Mouse (Mus musculus) heart, embryonic 13.5 days (tissue): ENCODE data around the gene Hspa12b. TPM values are rescaled to one million over a fixed set of nuclear protein-coding genes. Genes with fewer than 3 reads are reported as not detected.
A peak's percentile ranks its signal among the peaks of the same experiment; 100 is the strongest.

Source experiments
- ATAC-seq: fragments of 200-750 bp; cut with Nextera tagmentation; 2 replicates; pipeline ENCODE4 v1.8.0; 2017; ENCODE audit warnings: moderate TSS enrichment; ENCODE audit not compliant: insufficient number of reproducible peaks, low FRiP score, low TSS enrichment; ENCODE audit errors: extremely low read depth
- H3K27ac ChIP-seq: fragments of 300-500 bp; sonication (generic); replicated peaks from 2 replicates; pipeline ENCODE4 v1.5.1; 2015; ENCODE audit warnings: moderate library complexity, mild to moderate bottlenecking, inconsistent platforms
- H3K27me3 ChIP-seq: fragments of 300-500 bp; sonication (generic); replicated peaks from 2 replicates; pipeline ENCODE4 v1.6.1; 2015; ENCODE audit warnings: mild to moderate bottlenecking, inconsistent platforms
- H3K36me3 ChIP-seq: fragments of 300-500 bp; sonication (generic); 2 replicates; pipeline ENCODE4 v1.6.1; 2015; ENCODE audit warnings: mild to moderate bottlenecking, inconsistent platforms
- H3K4me1 ChIP-seq: fragments of 300-500 bp; sonication (generic); 2 replicates; pipeline ENCODE4 v1.6.1; 2015; ENCODE audit warnings: inconsistent platforms
- H3K4me2 ChIP-seq: fragments of 300-500 bp; sonication (generic); 2 replicates; pipeline ENCODE4 v1.6.1; 2015; ENCODE audit warnings: inconsistent platforms, mild to moderate bottlenecking, moderate library complexity
- H3K4me3 ChIP-seq: fragments of 300-500 bp; sonication (generic); 2 replicates; pipeline ENCODE4 v1.5.1; 2015; ENCODE audit warnings: moderate library complexity, mild to moderate bottlenecking, inconsistent platforms
- H3K9ac ChIP-seq: fragments of 300-500 bp; sonication (generic); 2 replicates; pipeline ENCODE4 v1.6.1; 2015; ENCODE audit warnings: inconsistent platforms, mild to moderate bottlenecking, moderate library complexity
- H3K9me3 ChIP-seq: fragments of 300-500 bp; sonication (generic); 2 replicates; pipeline ENCODE4 v1.6.1; 2016; ENCODE audit warnings: inconsistent platforms
- WGBS: fragments of 180-500 bp; shearing (Covaris S2); methylation state at CpG from one replicate; pipeline ENCODE4 v1.1.7; 2015; ENCODE audit warnings: mixed read lengths; 5-methylcytosine and 5-hydroxymethylcytosine counted together
- polyA plus RNA-seq: library from polyadenylated mRNA; unstranded; fragments of >200 nt; fragmentation: Nextera tagmentation; extraction: Ambion mirVana; gene quantifications from 2 replicates; pipeline ENCODE4 v1.2.1, GENCODE M21; 2015

Gene Hspa12b
- polyA plus RNA-seq, 1 experiment from 2014 or later, result 8.1 TPM

GRCm38 (mm10) chr2:131171401-131172104, 44.5 kb downstream of the Hspa12b start:
- Histone ChIP-seq H3K27me3 (peaks cover 56% of the 10 kb centered on the region), H3K9ac (peak overlapping the region; percentile 69), H3K4me1 (peaks cover 35% of the 10 kb centered on the region), H3K4me2 (peak overlapping the region; percentile 65), H3K36me3 (peaks cover 9% of the 10 kb centered on the region), H3K4me3 (peak overlapping the region; percentile 40), H3K27ac (no peak overlapping the region), H3K9me3 (no peaks in the 10 kb centered on the region)
- ATAC-seq, result no peak
- WGBS, result 3% methylated on average over 43 of the region's 43 CpGs

DNA sequence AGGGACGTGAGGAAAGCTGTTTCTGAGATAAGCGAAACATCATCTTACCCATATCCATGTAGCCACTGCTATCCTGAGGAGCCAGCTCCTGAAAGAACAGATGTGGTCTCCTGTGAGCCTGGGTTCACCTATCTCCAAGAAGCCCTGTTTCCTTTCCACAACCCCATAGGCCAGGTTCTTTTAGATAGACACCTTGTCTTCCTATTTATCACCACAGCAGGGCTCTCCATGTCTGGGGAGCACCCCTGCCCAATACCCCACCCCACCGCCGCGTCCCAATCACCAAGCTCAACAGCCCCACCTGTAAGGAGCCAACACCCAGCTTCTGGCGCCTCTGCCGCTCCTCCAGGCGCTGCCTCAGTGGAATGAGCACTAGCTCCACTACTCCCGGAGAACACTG, 45.2 kb downstream of the Hspa12b start:
- WGBS, result 32% methylated on average over 9 of the region's 9 CpGs
- Histone ChIP-seq H3K4me1 (peaks cover 43% of the 10 kb centered on the region), H3K9ac (no peak overlapping the region), H3K27me3 (peaks cover 56% of the 10 kb centered on the region), H3K36me3 (peaks cover 14% of the 10 kb centered on the region), H3K9me3 (no peaks in the 10 kb centered on the region), H3K27ac (no peak overlapping the region), H3K4me3 (no peak overlapping the region), H3K4me2 (no peak overlapping the region)
- no peak for ATAC-seq

DNA sequence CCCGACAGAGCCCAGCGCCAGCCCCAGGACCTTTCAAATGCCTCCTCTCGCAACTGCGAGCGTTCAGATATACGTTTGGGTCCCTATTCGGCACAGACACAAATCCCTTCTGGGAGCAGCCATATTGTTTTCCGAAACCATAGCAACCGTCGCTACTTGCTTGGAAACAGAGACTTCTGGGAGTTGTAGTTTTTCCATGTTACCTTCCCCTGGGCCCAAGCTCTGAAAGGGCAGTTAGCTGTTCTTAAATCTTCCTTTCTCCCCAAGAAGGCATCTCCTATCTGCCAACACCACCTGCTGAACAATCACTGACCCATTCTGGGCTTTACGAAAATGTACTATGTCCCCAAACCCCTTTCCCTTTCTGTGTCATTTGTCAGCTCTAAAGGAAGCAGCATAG, 47.6 kb downstream of the Hspa12b start:
- H3K9ac ChIP-seq, result peak overlapping the region; percentile 68
- no peaks in the 10 kb centered on the region for H3K9me3 ChIP-seq
- H3K27ac ChIP-seq, result no peak overlapping the region
- H3K36me3 ChIP-seq, result peaks cover 23% of the 10 kb centered on the region
- WGBS, result 5% methylated on average over 11 of the region's 11 CpGs
- no peak for ATAC-seq
- peak overlapping the region; percentile 82 for H3K4me2 ChIP-seq
- H3K4me1 ChIP-seq, result peaks cover 63% of the 10 kb centered on the region
- H3K27me3 ChIP-seq, result peaks cover 47% of the 10 kb centered on the region
- H3K4me3 ChIP-seq, result peak overlapping the region; percentile 51

DNA sequence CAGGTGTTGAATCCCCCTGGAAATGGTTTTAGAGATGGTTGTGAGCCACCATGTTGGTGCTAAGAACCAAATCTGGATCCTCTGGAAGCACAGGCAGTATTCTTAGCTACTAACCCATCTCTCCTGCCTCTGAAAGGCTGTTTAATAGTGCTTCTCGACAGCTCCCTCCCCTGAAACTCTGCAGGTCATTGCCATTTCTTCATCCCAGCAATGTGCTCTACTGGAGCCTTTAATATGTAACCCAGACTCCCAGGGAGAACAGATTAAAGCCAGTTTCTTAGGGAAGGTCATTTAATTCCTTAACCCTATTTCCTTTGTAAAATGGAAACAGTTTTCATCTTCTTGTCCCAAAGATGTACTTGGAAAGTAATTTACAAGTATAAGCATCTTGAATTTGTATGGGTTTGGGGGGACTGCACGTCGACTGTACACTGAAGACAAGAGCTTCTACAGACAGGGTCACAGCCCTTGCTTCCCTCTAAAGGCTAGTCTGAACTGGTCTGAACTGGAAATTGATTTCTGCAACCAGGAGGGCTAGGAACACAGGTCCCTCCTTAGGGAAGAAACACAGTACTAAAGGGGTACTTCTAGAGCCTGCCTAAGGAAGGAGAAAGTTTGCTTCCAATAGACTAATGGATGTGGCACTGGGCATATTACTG, 48.3 kb downstream of the Hspa12b start:
- H3K36me3 ChIP-seq, result peaks cover 23% of the 10 kb centered on the region
- H3K4me3 ChIP-seq, result no peak overlapping the region
- no peak overlapping the region for H3K4me2 ChIP-seq
- H3K27ac ChIP-seq, result no peak overlapping the region
- H3K9ac ChIP-seq, result no peak overlapping the region
- peaks cover 63% of the 10 kb centered on the region for H3K4me1 ChIP-seq
- ATAC-seq, result no peak
- 72% methylated on average over 3 of the region's 3 CpGs for WGBS
- peaks cover 40% of the 10 kb centered on the region for H3K27me3 ChIP-seq
- H3K9me3 ChIP-seq, result no peaks in the 10 kb centered on the region

GRCm38 (mm10) chr2:131175945-131176309, 48.8 kb downstream of the Hspa12b start:
- ATAC-seq, result no peak
- Histone ChIP-seq H3K4me3 (no peak overlapping the region), H3K27ac (0 out of 2 replicates have a peak overlapping the region, but pooled peaks have one; percentile 4), H3K36me3 (peaks cover 23% of the 10 kb centered on the region), H3K9me3 (no peaks in the 10 kb centered on the region), H3K4me1 (peaks cover 60% of the 10 kb centered on the region), H3K9ac (0 out of 2 replicates have a peak overlapping the region, but pooled peaks have one; percentile 98), H3K27me3 (peaks cover 35% of the 10 kb centered on the region), H3K4me2 (no peak overlapping the region)
- WGBS, result 92% methylated on average over 1 of the region's 1 CpGs

GRCm38 (mm10) chr2:131176491-131176890, 49.4 kb downstream of the Hspa12b start:
- H3K4me2 ChIP-seq, result peak overlapping the region; percentile 98; the same call in 1 of the 2 replicates

DNA sequence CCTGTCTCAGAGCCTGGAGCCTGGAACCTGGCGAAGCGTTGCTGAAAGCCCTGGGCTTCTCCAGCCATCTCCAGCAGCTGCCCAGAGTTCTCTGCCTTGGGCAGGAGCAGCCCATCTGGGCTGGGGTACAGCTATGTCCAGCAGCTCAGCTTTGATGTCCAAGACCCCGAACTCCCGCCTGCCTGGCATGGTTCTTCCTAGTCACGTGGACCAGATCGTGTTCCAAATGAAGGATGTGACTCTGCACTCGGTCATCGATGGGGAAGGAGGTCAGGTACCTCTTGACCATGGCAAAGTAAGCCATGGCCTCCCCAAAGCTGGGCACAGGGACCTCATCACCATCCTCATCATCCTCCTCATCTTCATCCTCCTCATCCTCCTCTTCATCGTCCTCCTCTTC, 50.9 kb downstream of the Hspa12b start:
- H3K27ac ChIP-seq, result no peak overlapping the region

More at GRCm38 (mm10) chr2:131176491-131176890, 49.4 kb downstream of the Hspa12b start:
- H3K4me1 ChIP-seq, result peaks cover 55% of the 10 kb centered on the region
- peaks cover 29% of the 10 kb centered on the region for H3K27me3 ChIP-seq
- peak overlapping the region; percentile 4; the same call in 1 of the 2 replicates for H3K27ac ChIP-seq
- no peak overlapping the region for H3K4me3 ChIP-seq
- ATAC-seq, result no peak
- peak overlapping the region; percentile 98 for H3K9ac ChIP-seq
- WGBS, result 59% methylated on average over 5 of the region's 5 CpGs
- H3K36me3 ChIP-seq, result peaks cover 23% of the 10 kb centered on the region
- H3K9me3 ChIP-seq, result no peaks in the 10 kb centered on the region

DNA sequence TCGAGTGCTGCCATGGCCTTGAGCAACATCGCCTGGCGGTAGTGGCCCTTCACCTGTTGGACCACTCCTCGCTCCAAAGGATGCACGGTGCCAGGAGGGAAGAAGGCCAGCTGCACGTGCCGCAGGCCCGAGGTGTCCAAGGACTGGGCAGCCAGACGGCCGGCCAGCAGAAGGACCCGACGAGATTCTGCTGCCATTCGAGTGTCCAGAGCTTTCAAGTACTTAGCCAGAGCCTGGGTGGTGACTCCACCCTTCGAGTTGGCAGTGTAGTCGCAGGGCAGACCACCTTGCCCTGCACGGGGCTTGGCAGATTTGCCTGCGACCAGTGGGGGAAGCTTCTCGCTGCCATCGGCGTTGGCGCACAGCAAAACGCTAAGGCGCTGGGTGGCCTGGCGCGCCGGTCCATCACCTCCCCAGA, 51.8 kb downstream of the Hspa12b start:
- Histone ChIP-seq H3K27me3 (peaks cover 6% of the 10 kb centered on the region), H3K27ac (0 out of 2 replicates have a peak overlapping the region, but pooled peaks have one; percentile 91), H3K4me3 (peak overlapping the region; percentile 84), H3K36me3 (peaks cover 23% of the 10 kb centered on the region), H3K9ac (peak overlapping the region; percentile 98), H3K4me1 (peaks cover 49% of the 10 kb centered on the region), H3K4me2 (peak overlapping the region; percentile 98), H3K9me3 (no peaks in the 10 kb centered on the region)
- WGBS, result 30% methylated on average over 26 of the region's 26 CpGs
- ATAC-seq, result no peak

More for the DNA sequence above, 50.9 kb downstream of the Hspa12b start:
- ATAC-seq, result no peak
- Histone ChIP-seq H3K9ac (peak overlapping the region; percentile 98), H3K4me3 (peak overlapping the region; percentile 84), H3K27me3 (peaks cover 15% of the 10 kb centered on the region), H3K4me1 (peaks cover 49% of the 10 kb centered on the region), H3K4me2 (peak overlapping the region; percentile 98), H3K9me3 (no peaks in the 10 kb centered on the region), H3K36me3 (peaks cover 23% of the 10 kb centered on the region)
- WGBS, result 87% methylated on average over 9 of the region's 9 CpGs

GRCm38 (mm10) chr2:131179246-131179886, 52.3 kb downstream of the Hspa12b start:
- ATAC-seq, result peak; percentile 11; the same call in 1 of the 2 replicates
- Histone ChIP-seq H3K9ac (peak overlapping the region; percentile 98), H3K27ac (peak overlapping the region; percentile 91), H3K4me2 (peak overlapping the region; percentile 98), H3K27me3 (peaks cover under 1% of the 10 kb centered on the region; the same call in 1 of the 2 replicates), H3K4me3 (peak overlapping the region; percentile 84), H3K36me3 (peaks cover 23% of the 10 kb centered on the region), H3K9me3 (no peaks in the 10 kb centered on the region), H3K4me1 (peaks cover 44% of the 10 kb centered on the region)
- WGBS, result under 1% methylated on average over 60 of the region's 67 CpGs

DNA sequence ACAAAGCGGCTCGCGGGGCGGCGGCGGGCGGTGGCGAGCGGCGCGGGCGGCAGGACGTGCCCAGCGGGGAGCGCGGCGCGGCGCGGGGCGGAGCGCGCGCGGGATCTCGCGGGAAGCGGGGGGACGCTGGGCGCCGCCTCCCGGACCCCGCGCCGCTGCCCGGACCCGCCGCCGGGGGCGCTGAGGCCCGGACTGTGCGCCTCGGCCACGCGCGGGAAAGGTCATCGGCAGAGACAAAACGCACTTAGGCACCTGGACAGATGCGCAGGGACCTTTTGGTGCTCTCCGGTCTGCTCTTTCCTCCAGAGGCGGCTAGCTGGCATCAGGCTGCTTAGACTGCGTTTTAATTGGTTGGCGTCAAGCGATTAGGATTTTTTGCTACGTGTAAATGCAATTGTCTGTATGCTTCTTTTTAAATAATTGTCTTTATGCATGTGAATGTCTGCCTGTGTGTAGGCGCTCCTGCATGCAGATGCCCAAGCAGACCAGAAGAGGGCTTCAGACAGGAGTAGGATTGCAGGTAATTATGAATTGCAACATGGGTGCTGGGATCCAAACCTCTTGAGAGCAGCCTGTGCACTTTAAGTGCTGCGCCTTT, 53.0 kb downstream of the Hspa12b start, which contains the start of gene Cenpb:
TSS of gene Cenpb (minus strand) at position 78 of the 598 bp plus-strand sequence.
- peak within 1 kb of the TSS; percentile 98 for H3K9ac ChIP-seq
- peak within 1 kb of the TSS; percentile 84 for H3K4me3 ChIP-seq
- peaks cover 38% of the 10 kb centered on the region for H3K4me1 ChIP-seq
- H3K4me2 ChIP-seq, result peak within 1 kb of the TSS; percentile 98
- WGBS, result 4% methylated on average over 30 of the region's 57 CpGs
- peaks cover 1% of the 10 kb centered on the region; the same call in 1 of the 2 replicates for H3K27me3 ChIP-seq
- H3K36me3 ChIP-seq, result peaks cover 23% of the 10 kb centered on the region
- no peaks in the 10 kb centered on the region for H3K9me3 ChIP-seq
- H3K27ac ChIP-seq, result peak within 1 kb of the TSS; percentile 91
- ATAC-seq, result peak; percentile 73
